Mouse (Mus musculus): ENCODE data around the gene Gm12185.
"Not testable (repeated sequence)": the region's sequence is repeated elsewhere in the genome, so short reads cannot be mapped to it uniquely, and the experiment has no call there.

DNA sequence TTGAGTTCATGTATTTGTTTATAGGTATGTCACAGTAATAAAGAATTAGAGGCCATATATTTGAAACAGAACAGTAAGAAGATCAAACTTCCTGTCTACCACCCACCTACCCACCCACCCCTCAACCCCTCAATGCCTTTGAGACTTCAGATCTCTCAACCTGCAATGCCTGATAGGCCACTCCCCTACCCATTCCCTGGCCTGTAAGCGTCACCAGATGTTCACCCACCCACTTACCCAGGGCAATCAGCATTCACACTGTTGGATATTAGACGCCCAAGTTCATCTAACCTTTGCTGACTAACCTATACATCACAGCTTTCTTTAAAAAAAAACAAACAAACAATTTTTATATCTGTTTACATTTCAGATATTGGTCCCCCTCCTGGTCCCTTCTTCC, 2.0 kb downstream of the Gm12185 start:
- not testable (repeated sequence) for TF ChIP-seq GATA1 (IDR thresholded peaks at IDR 0.05; ENCODE audit: borderline replicate concordance, low read length); FLI1 (IDR thresholded peaks at IDR 0.05; ENCODE audit: low read length)

All from megakaryocyte, embryonic 14.5 days (primary cell).